Mouse (Mus musculus) left cerebral cortex, adult 18-20 months (tissue): ENCODE results near the gene Calhm3. TPM values are rescaled to one million over a fixed set of nuclear protein-coding genes. Genes with fewer than 3 reads are reported as not detected.

Source experiments
- DNase-seq, 2 experiments: peaks; one replicate each; pipeline ENCODE4 v3.0.0; 2021 to 2022; ENCODE audit warnings: low spot score in 2 of 2, mixed read lengths in 1 of 2
- total RNA-seq, 2 experiments: library from RNA; stranded (reverse); gene quantifications; 2 replicates each; pipeline ENCODE4 v1.2.3; 2021

The Calhm3 gene
- total RNA-seq, 2 experiments from 2014 or later: not detected

GRCm38 (mm10) chr19:47122802-47123201 lies 34.8 kb downstream of the Calhm3 start:
- DNase-seq: no peak

- DNase-seq: no peak
Observed at GRCm38 (mm10) chr19:47121054-47121453, 36.5 kb downstream of the Calhm3 start.

- DNase-seq: no peak
Observed at GRCm38 (mm10) chr19:47118634-47119033, 38.9 kb downstream of the Calhm3 start.

- DNase-seq: no peak
Observed at GRCm38 (mm10) chr19:47104641-47105271, 52.8 kb downstream of the Calhm3 start.

Other genes starting within 250 kb of the Calhm3 start
- 100 to 1,000 TPM; 208 to 220 TPM for gene Ina, start 143.1 kb downstream of the Calhm3 start, total RNA-seq
- 10 to 100 TPM; 78.9 to 82.6 TPM for gene Nt5c2, start 142.6 kb downstream of the Calhm3 start, total RNA-seq
- 10 to 100 TPM; 17.3 to 19.0 TPM for gene Pcgf6, start 106.9 kb downstream of the Calhm3 start, total RNA-seq
- 1 to 10 TPM; 6.4 to 6.9 TPM for gene Taf5, start 90.0 kb downstream of the Calhm3 start, total RNA-seq
- 100 to 1,000 TPM; 757 to 769 TPM for gene Usmg5, start 67.1 kb downstream of the Calhm3 start, total RNA-seq
- 10 to 100 TPM; 15.3 to 16.3 TPM for gene Pdcd11, start 67.0 kb downstream of the Calhm3 start, total RNA-seq
- gene Calhm2, start 19.5 kb downstream of the Calhm3 start, total RNA-seq: 1 to 10 TPM; 8.2 to 9.5 TPM
- gene Calhm1, start 13.5 kb downstream of the Calhm3 start, total RNA-seq: not detected
- 100 to 1,000 TPM; 183 to 194 TPM for gene Neurl1a, start 21.1 kb upstream of the Calhm3 start, total RNA-seq